Mouse (Mus musculus): ENCODE results near the gene Mapk12.

GRCm38 (mm10) chr15:89084826-89085225 is 55.7 kb downstream of the Mapk12 start:
- TF ChIP-seq POLR2A (IDR thresholded peaks at IDR 0.05; ENCODE audit: low read depth, low read length) (no peak), MAX (IDR thresholded peaks at IDR 0.05; ENCODE audit: low read length) (no peak), MAZ (IDR thresholded peaks at IDR 0.05; ENCODE audit: low read depth, low read length) (no peak), CTCF (conservative IDR thresholded peaks at IDR 0.05 in 1 of 2, IDR thresholded peaks at IDR 0.05 in 1 of 2; ENCODE audit: low read depth in 2 of 2, low read length in 2 of 2) (no peak)

All from CH12.LX (cell line).